Mouse (Mus musculus) brain, embryonic 14.5 days (tissue): ENCODE measurements around the gene Hopx.

ENCODE experiments used
- CTCF ChIP-seq: fragments of 200-500 bp; IDR thresholded peaks from 2 replicates; pipeline ENCODE4 v1.5.1; 2012; ENCODE audit warnings: inconsistent platforms, mild to moderate bottlenecking, moderate library complexity, borderline replicate concordance; ENCODE audit not compliant: insufficient read depth, insufficient read length; ENCODE audit errors: extremely low read depth
- POLR2A ChIP-seq: fragments of 200-500 bp; IDR thresholded peaks from 2 replicates; pipeline ENCODE4 v1.6.1; 2012; ENCODE audit warnings: mild to moderate bottlenecking, inconsistent platforms, borderline replicate concordance; ENCODE audit not compliant: poor library complexity, insufficient read depth, insufficient read length, severe bottlenecking; ENCODE audit errors: extremely low read depth

DNA sequence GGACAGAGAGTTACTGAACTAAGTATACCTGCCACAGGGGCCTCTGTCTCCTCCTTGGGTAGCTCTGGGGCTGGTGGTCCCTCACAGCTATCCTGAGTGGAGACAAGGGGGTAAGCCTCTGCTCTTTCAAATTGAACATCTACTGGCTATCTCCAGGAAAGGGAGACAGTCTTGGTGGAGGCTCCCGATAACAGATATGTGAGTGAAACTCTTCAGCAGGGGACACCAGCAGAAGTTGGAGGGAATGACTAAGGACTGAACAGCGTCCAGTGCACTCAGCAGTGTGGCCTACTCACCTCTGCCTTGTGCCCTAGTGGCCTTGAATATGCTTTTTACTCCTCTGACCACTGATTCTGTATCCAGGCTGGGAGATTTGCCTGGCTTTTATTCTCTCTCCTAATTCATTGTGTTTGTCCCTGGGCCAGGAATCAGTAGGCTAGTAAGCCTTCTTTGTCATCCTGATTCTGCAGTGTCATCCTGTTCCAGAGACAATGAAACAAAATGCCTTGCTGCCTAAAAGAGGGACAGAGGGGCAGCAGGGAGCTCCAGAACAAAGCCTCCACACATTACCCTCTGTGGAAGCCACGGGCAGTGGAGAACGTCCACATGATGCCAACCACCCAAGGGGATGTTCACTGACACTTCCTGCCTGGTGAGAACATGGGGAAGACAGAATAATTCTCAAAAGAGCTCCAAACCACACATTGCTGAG is 31.7 kb upstream of the Hopx start:
- TF ChIP-seq POLR2A = no peak
- no peak for TF ChIP-seq CTCF
